Mouse (Mus musculus): ENCODE data around the gene Dmrta1. TPM values are rescaled to one million over a fixed set of nuclear protein-coding genes. Genes with fewer than 3 reads are reported as not detected.

Gene Dmrta1
- polyA plus RNA-seq (2015; fragmentation: Nextera tagmentation; extraction: Ambion mirVana) = 0.12 and 0.19 TPM in 2 replicates

DNA sequence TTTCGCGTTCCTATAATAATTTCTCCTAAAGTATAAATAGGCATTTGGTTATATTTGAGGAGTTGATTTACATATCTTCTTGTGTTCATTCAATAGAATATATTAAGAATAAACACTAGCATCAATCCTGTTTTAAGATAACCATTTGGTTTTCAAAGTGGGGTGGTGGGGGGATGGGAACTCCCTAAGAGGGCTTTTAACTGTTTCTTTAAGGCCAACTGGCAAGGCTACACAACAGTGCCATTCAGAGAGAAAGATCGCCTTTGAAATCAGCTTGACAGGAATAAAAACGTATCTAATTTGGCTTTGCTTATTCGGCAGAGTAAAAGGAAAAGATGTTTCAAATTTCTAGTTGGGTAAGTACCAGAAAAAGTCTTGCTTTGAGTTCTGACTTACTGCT is at the start of gene Dmrta1:
Gene Dmrta1, plus strand, starts transcription at position 242 of the 400 bp plus-strand sequence.
- no peak within 1 kb of the TSS for H3K27ac ChIP-seq
- H3K9me3 ChIP-seq (replicated peaks) = no peaks in the 10 kb centered on the region
- H3K27me3 ChIP-seq = no peaks in the 10 kb centered on the region
- H3K4me1 ChIP-seq = no peaks in the 10 kb centered on the region
- H3K4me3 ChIP-seq (replicated peaks) = no peak within 1 kb of the TSS
- WGBS = 47% methylated on average over 5 of the region's 5 CpGs
- no peak within 1 kb of the TSS for H3K4me2 ChIP-seq
- H3K9ac ChIP-seq = no peak within 1 kb of the TSS
- ATAC-seq (replicated peaks; ENCODE audit: low FRiP score) = no peak
- no peaks in the 10 kb centered on the region for H3K36me3 ChIP-seq

DNA sequence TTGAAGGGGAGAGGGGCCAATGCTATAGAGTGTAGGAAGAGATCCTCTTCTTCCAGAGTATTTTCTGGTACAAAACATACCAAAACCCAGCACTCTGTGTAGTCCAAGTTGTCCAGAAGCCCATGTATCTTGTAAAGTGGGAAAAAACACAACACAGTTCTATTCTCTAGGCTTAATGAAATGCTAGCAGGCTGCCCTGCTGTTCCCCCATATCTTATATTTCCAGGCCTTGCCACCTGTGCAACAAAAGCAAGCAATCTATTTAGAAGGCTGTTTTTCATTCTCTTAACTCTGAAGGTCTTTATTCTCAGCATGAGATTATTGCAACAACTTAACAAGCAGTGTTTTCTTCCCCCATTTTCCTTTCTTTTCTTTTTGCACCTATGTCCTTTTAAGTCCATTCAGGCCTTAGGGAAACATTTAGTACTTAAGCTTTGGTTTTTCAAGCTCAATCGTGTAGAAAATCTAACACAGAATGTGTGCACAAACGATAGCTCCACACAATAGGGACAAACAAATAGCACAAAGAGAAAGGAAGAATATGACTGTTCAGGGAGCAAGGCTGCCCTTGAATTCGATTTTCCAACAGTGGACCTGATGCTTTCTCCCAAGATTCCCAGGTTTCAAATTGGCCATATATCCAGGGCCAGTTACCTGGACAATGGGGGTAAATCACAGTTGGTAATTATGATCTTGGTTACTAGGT is 48.7 kb upstream of the Dmrta1 start:
- 79% methylated on average over 3 of the region's 3 CpGs for WGBS
- no peaks in the 10 kb centered on the region for H3K36me3 ChIP-seq
- no peak overlapping the region for H3K4me3 ChIP-seq (replicated peaks)
- no peaks in the 10 kb centered on the region for H3K27me3 ChIP-seq
- no peaks in the 10 kb centered on the region for H3K4me1 ChIP-seq
- no peak for ATAC-seq (replicated peaks; ENCODE audit: low FRiP score)
- H3K9ac ChIP-seq = no peak overlapping the region
- no peak overlapping the region for H3K4me2 ChIP-seq
- no peaks in the 10 kb centered on the region for H3K9me3 ChIP-seq (replicated peaks)
- no peak overlapping the region for H3K27ac ChIP-seq

DNA sequence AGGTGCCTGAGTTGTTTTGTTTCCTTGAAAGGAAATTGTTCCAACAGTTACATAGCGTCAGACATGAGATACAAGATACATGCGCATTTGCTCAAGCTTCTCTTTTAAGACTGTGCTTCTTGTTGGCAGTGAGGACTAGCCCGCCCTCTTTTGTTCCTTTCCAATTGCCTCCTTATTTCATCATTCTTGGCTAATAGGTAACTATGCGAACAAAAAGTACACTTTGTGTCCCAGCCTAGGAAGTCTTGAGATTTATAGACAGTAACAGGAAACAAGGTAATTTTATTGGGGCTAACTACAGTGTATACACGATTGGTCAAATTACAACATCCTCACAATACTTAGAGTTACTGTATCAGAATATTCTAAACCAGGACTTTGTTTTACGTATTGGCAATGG is 47.7 kb upstream of the Dmrta1 start:
- Histone ChIP-seq H3K9ac (no peak overlapping the region), H3K4me2 (no peak overlapping the region), H3K27me3 (no peaks in the 10 kb centered on the region), H3K9me3 (replicated peaks) (no peaks in the 10 kb centered on the region), H3K36me3 (no peaks in the 10 kb centered on the region), H3K27ac (no peak overlapping the region), H3K4me3 (replicated peaks) (no peak overlapping the region), H3K4me1 (no peaks in the 10 kb centered on the region)
- no peak for ATAC-seq (replicated peaks; ENCODE audit: low FRiP score)
- 75% methylated on average over 6 of the region's 6 CpGs for WGBS

DNA sequence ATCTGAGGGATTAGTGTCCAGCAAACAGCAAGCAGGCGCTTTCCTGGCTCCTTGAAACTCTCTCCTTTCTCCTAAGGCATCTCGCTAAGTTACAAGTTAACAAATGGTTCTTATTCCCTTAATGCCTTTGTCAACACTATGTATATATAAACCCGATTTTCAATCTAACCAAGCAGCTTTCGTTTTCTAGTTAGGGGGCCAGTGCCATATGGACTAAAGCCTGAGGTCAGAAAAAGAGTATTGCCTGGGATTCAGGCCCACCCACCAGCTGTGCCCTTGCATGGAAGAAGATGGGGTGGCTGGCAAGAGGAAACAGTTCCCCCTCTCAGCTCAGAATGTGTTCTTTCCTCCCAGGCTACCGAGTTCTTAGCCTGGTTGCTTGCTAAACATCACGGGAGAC is 40.6 kb upstream of the Dmrta1 start:
- Histone ChIP-seq H3K9me3 (replicated peaks) (no peaks in the 10 kb centered on the region), H3K9ac (no peak overlapping the region), H3K27ac (no peak overlapping the region), H3K4me2 (no peak overlapping the region), H3K4me3 (replicated peaks) (no peak overlapping the region), H3K36me3 (no peaks in the 10 kb centered on the region), H3K27me3 (no peaks in the 10 kb centered on the region), H3K4me1 (no peaks in the 10 kb centered on the region)
- 58% methylated on average over 6 of the region's 6 CpGs for WGBS
- no peak for ATAC-seq (replicated peaks; ENCODE audit: low FRiP score)

DNA sequence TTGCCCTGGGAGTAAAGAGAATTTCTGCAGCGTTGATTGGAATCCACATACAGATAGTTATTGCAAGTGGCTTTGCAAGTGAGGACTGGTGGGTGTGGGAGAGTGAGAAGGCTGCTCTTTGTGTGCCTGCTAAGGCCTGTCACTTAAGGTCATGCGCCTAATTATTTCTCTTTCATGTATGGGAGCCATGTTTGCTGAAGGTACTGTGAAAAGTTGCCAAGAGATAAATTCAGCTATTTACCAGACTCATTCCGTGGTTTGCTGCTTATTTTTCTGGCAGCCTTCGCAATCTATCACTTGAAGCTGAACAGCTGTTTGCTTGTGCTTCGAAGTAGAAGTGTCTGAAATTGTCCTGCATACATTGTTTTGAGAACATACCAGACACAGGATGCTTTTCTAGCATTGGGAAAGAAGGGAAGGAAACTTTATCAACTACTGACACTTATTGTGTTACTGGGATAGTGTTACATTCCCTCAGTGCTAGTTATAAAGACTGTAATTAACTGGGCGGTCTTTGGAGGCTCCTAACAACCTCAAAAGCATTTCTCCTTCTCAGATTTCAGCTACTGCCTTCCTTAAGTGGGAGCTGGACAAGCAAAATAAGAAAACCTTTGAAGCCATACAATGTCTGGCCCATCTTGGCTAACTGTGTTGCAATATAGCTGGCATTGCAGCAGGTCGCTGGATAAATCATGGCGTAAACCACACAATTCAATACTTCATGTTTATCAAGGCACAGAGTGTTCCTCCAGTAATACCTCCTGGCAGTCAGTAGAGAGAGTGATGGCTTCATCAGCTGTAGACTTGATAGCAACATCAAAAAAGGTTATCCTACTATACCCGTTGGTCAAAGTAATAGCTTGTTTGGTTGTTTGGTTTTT is 34.8 kb upstream of the Dmrta1 start:
- 26% methylated on average over 9 of the region's 9 CpGs for WGBS
- H3K27ac ChIP-seq = 0 out of 2 replicates have a peak overlapping the region, but pooled peaks have one; percentile 22
- ATAC-seq (replicated peaks; ENCODE audit: low FRiP score) = peak; percentile 95
- H3K4me2 ChIP-seq = no peak overlapping the region
- H3K9ac ChIP-seq = no peak overlapping the region
- no peaks in the 10 kb centered on the region for H3K36me3 ChIP-seq
- no peak overlapping the region for H3K4me3 ChIP-seq (replicated peaks)
- H3K9me3 ChIP-seq (replicated peaks) = no peaks in the 10 kb centered on the region
- no peaks in the 10 kb centered on the region for H3K27me3 ChIP-seq
- H3K4me1 ChIP-seq = 0 out of 2 replicates have a peak, but pooled peaks cover 4% of the 10 kb centered on the region

DNA sequence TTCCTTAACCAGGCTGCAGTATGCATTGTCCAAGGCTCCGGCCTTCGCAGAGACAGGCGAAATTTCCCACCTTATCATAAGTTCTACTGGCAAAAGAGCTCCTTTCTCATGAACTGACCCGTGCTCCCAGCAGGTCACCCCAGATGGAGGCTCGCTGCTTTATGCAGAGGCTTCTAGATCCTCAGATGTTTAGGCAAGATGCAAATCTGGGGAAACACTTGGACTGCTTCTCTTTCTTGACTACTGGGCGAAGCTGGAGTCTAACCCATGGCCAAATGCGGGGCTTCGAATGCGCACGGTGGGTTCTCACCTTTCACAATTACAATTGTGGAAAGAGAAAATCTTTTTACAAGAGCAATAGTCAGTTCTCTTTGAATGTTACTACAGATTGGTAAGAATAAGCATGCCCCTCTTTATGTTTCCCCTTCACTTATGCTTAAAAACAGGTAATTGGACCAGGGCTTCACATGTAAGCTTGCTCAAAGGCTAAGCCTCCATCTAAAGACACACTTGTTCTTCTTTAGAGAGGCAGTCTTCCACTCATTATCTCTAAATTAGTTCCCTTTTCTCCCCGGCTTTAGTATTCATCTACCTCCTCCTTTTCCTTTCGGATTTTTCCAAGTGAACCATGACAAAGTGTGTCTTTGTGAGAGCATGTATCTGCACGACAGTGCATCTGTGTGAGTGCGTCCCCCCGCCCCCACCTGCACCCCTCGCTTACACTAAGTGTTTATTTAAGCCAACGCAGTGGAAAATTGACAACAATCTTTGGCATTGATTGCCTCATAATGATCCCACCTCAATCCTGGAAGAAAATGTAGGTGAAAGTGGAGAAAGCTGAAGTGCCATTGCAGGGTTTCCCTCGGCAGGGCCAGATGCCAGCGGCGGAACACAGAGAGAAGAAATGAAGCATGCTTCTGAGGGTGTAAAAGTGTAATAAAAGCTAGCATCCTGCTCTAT is 28.6 kb upstream of the Dmrta1 start:
- Histone ChIP-seq H3K9ac (no peak overlapping the region), H3K27ac (no peak overlapping the region), H3K4me1 (no peaks in the 10 kb centered on the region), H3K4me3 (replicated peaks) (no peak overlapping the region), H3K9me3 (replicated peaks) (no peaks in the 10 kb centered on the region), H3K36me3 (no peaks in the 10 kb centered on the region), H3K4me2 (no peak overlapping the region), H3K27me3 (no peaks in the 10 kb centered on the region)
- ATAC-seq (replicated peaks; ENCODE audit: low FRiP score) = no peak
- 71% methylated on average over 20 of the region's 20 CpGs for WGBS

DNA sequence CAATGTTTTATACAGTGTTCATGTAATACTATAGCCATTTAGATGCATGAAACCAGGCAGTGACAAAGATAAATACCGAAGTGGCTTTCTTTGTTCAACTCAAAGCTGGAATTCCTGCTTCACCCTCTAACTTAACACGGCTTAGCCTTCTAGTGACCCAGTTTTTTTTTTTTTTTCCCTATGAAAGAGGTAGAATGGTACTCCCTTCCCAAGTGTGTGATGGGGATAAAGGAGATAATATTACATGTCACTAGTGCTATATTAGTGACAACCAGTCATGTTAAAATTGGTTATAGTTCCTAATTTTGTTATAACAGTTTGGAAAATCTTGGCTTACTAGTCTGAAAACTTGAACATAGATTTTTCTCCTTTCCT is 27.9 kb upstream of the Dmrta1 start:
- Histone ChIP-seq H3K27me3 (no peaks in the 10 kb centered on the region), H3K4me1 (no peaks in the 10 kb centered on the region), H3K9ac (no peak overlapping the region), H3K9me3 (replicated peaks) (no peaks in the 10 kb centered on the region), H3K27ac (no peak overlapping the region), H3K4me3 (replicated peaks) (no peak overlapping the region), H3K4me2 (no peak overlapping the region), H3K36me3 (no peaks in the 10 kb centered on the region)
- 69% methylated on average over 2 of the region's 2 CpGs for WGBS
- no peak for ATAC-seq (replicated peaks; ENCODE audit: low FRiP score)

DNA sequence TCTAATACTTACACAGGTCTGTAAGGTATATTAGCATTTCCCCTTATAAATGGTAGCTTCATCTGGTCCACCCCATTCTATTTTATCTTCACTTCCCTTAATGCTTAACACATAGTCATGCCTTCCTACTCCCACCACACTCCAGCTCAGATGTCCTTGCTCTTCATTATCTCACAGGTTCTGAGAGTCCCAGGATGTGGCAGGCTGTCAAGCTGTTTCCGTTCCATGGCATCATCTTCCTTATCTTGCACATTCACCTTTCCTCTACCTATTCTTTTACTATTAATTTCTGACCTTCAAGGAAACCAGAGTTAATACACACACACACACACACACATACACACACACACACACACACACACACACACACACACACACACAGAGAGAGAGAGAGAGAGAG is 27.5 kb upstream of the Dmrta1 start:
- Histone ChIP-seq H3K36me3 (no peaks in the 10 kb centered on the region), H3K4me2 (no peak overlapping the region), H3K27ac (no peak overlapping the region), H3K9me3 (replicated peaks) (no peaks in the 10 kb centered on the region), H3K27me3 (no peaks in the 10 kb centered on the region), H3K4me1 (no peaks in the 10 kb centered on the region), H3K4me3 (replicated peaks) (no peak overlapping the region), H3K9ac (no peak overlapping the region)
- no peak for ATAC-seq (replicated peaks; ENCODE audit: low FRiP score)
- 80% methylated on average over 1 of the region's 1 CpGs for WGBS

DNA sequence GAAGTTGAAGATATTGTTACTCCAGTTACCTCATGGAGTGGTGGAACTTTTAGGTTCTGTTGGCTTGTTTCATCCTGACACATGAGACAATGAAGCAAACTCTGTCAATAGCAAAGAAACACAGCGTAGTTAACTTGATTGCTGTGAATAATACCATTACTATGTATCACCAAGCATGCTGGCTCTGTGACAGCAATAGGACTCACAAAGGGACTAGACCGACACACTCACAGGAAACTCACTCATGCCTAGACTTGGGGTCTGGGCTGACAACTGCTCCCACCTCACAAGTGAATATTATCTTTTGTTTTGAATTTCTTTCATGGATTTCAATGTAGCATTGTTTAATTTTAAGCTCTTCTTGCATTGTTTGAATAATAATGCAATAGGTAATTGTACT is 15.8 kb upstream of the Dmrta1 start:
- no peak overlapping the region for H3K4me2 ChIP-seq
- no peaks in the 10 kb centered on the region for H3K36me3 ChIP-seq
- H3K27me3 ChIP-seq = no peaks in the 10 kb centered on the region
- H3K9me3 ChIP-seq (replicated peaks) = no peaks in the 10 kb centered on the region
- H3K9ac ChIP-seq = no peak overlapping the region
- H3K4me1 ChIP-seq = no peaks in the 10 kb centered on the region
- ATAC-seq (replicated peaks; ENCODE audit: low FRiP score) = no peak
- no peak overlapping the region for H3K4me3 ChIP-seq (replicated peaks)
- 75% methylated on average over 2 of the region's 2 CpGs for WGBS
- H3K27ac ChIP-seq = no peak overlapping the region

DNA sequence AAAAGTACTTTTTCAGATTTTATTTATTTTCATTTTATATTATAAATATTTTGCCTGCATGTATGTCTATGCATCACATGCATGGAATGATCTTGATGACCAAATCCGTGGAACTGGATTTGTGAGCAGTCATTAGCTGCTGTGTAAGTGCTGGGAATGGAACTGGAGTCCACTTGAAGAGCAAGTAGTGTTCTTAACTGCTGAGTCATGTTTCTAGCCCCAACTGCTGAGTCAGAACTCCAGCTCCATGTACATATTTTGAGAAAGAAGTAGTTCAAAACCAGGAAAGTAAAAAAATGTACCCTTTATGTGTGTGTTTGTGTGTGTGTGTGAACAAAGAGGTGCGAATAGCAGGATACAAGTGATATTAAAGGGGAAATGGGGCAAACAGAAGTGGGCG is 4.5 kb upstream of the Dmrta1 start:
- Histone ChIP-seq H3K27me3 (no peaks in the 10 kb centered on the region), H3K9ac (no peak overlapping the region), H3K9me3 (replicated peaks) (no peaks in the 10 kb centered on the region), H3K4me3 (replicated peaks) (no peak overlapping the region), H3K36me3 (no peaks in the 10 kb centered on the region), H3K27ac (no peak overlapping the region), H3K4me1 (no peaks in the 10 kb centered on the region), H3K4me2 (no peak overlapping the region)
- no peak for ATAC-seq (replicated peaks; ENCODE audit: low FRiP score)
- 86% methylated on average over 3 of the region's 3 CpGs for WGBS

DNA sequence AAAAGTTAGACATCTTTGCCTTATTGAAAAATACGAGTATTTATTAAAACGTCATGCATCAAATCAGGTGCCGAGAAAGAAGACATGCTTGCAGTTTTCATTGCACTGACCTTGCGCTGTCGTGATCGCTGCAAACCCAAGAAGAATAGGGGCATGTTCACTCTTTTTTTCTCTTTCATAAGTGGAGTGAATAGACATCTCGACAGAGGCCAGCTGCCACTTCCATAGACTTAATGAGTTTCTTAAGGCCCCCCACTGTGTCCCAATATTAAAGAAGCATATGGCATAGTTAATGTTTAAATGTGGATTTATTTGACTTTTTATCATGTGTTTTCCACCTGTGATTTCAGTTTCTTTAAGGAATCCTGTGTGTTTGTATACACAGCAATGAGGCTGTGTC is 1.3 kb upstream of the Dmrta1 start:
- no peaks in the 10 kb centered on the region for H3K4me1 ChIP-seq
- no peaks in the 10 kb centered on the region for H3K9me3 ChIP-seq (replicated peaks)
- no peak for ATAC-seq (replicated peaks; ENCODE audit: low FRiP score)
- 58% methylated on average over 7 of the region's 7 CpGs for WGBS
- H3K27ac ChIP-seq = no peak overlapping the region
- H3K4me2 ChIP-seq = no peak overlapping the region
- H3K4me3 ChIP-seq (replicated peaks) = no peak overlapping the region
- H3K36me3 ChIP-seq = no peaks in the 10 kb centered on the region
- no peaks in the 10 kb centered on the region for H3K27me3 ChIP-seq
- no peak overlapping the region for H3K9ac ChIP-seq

DNA sequence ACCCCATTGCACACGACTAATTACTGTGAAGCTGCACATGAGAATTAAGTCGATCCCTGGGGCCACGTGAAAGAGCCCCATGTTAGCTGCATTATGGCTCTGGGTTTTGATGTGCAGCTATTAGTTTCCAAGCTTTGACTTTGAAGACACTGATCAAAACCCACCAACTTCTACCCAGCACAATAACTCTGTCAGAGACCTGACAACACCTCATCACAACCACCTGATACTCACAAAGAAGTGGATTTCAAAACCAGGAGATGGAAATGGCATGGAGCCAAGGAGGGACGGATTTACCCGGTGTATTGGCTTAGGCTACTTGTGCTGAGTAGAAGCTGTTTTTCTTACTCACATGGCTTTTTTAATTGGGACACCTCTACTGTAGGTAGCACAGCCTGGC is 523 bp upstream of the Dmrta1 start:
- no peaks in the 10 kb centered on the region for H3K36me3 ChIP-seq
- no peak overlapping the region for H3K4me2 ChIP-seq
- H3K27ac ChIP-seq = no peak overlapping the region
- no peak for ATAC-seq (replicated peaks; ENCODE audit: low FRiP score)
- H3K9me3 ChIP-seq (replicated peaks) = no peaks in the 10 kb centered on the region
- no peak overlapping the region for H3K4me3 ChIP-seq (replicated peaks)
- 73% methylated on average over 5 of the region's 5 CpGs for WGBS
- H3K4me1 ChIP-seq = no peaks in the 10 kb centered on the region
- no peak overlapping the region for H3K9ac ChIP-seq
- no peaks in the 10 kb centered on the region for H3K27me3 ChIP-seq

Data from kidney, embryonic 15.5 days (tissue).